Mouse (Mus musculus) heart, postnatal 4 days (tissue): Measurements from ENCODE around the gene Skil. TPM values are rescaled to one million over a fixed set of nuclear protein-coding genes. Genes with fewer than 3 reads are reported as not detected.

Source experiments
- DNase-seq: peaks from one replicate; pipeline ENCODE4 v3.0.0; 2021
- total RNA-seq, 2 experiments: library from RNA; stranded (reverse); gene quantifications; 2 replicates each; pipeline ENCODE4 v1.2.3; 2021

Skil gene
- total RNA-seq, 2 experiments from 2014 or later: 26.7 to 27.1 TPM

GRCm38 (mm10) chr3:31085000-31085399 lies 9.9 kb upstream of the Skil start:
- no peak for DNase-seq

GRCm38 (mm10) chr3:31088789-31089775 lies 5.8 kb upstream of the Skil start:
- DNase-seq: no peak

- DNase-seq: no peak
These were observed 4.9 kb upstream of the Skil start for GRCm38 (mm10) chr3:31089956-31090355.

GRCm38 (mm10) chr3:31093196-31093595 lies 1.7 kb upstream of the Skil start:
- peak; percentile 32 for DNase-seq

- DNase-seq: peak; percentile 77
These were observed 1.1 kb upstream of the Skil start for GRCm38 (mm10) chr3:31093627-31094351.

- no peak for DNase-seq
These were observed 277 bp downstream of the Skil start for GRCm38 (mm10) chr3:31095179-31095490.

GRCm38 (mm10) chr3:31095491-31096154 lies 765 bp downstream of the Skil start:
- peak; percentile 53 for DNase-seq

- DNase-seq: no peak
These were observed 1.6 kb downstream of the Skil start for GRCm38 (mm10) chr3:31096155-31097101.

- DNase-seq: no peak
These were observed 2.4 kb downstream of the Skil start for GRCm38 (mm10) chr3:31097102-31097720.

- no peak for DNase-seq
These were observed 3.1 kb downstream of the Skil start for GRCm38 (mm10) chr3:31097976-31098375.

GRCm38 (mm10) chr3:31098556-31098955 lies 3.7 kb downstream of the Skil start:
- DNase-seq: no peak

- no peak for DNase-seq
These were observed 5.2 kb downstream of the Skil start for GRCm38 (mm10) chr3:31100026-31100425.

GRCm38 (mm10) chr3:31100802-31101201 lies 5.9 kb downstream of the Skil start:
- no peak for DNase-seq

- DNase-seq: no peak
These were observed 10.1 kb downstream of the Skil start for GRCm38 (mm10) chr3:31104936-31105335.

- no peak for DNase-seq
These were observed 11.7 kb downstream of the Skil start for GRCm38 (mm10) chr3:31106597-31106996.

- peak; percentile 25 for DNase-seq
These were observed 12.8 kb downstream of the Skil start for GRCm38 (mm10) chr3:31107674-31108073.

GRCm38 (mm10) chr3:31109108-31109507 lies 14.2 kb downstream of the Skil start:
- no peak for DNase-seq

GRCm38 (mm10) chr3:31123098-31123497 lies 28.2 kb downstream of the Skil start:
- no peak for DNase-seq

- no peak for DNase-seq
These were observed 31.4 kb downstream of the Skil start for GRCm38 (mm10) chr3:31126303-31126702.

- DNase-seq: no peak
These were observed 32.0 kb downstream of the Skil start for GRCm38 (mm10) chr3:31126848-31127247.

GRCm38 (mm10) chr3:31129766-31130165 lies 34.9 kb downstream of the Skil start:
- DNase-seq: no peak
